Mouse (Mus musculus) liver, embryonic 14.5 days (tissue): ENCODE data around the gene L1cam. TPM values are rescaled to one million over a fixed set of nuclear protein-coding genes. Genes with fewer than 3 reads are reported as not detected.

Source experiments
- ATAC-seq: fragments of 200-750 bp; cut with Nextera tagmentation; 2 replicates; pipeline ENCODE4 v1.8.0; 2017; ENCODE audit warnings: moderate number of reproducible peaks, mild to moderate bottlenecking, moderate library complexity; ENCODE audit not compliant: insufficient read depth
- DNase-seq, 3 experiments: peaks; one replicate each; pipeline ENCODE4 v3.0.0-alpha.2; 2012 to 2013; ENCODE audit warnings: low read depth in 3 of 3, low spot score in 3 of 3
- H3K27ac ChIP-seq: fragments of 300-500 bp; sonication (generic); 2 replicates; pipeline ENCODE4 v1.5.1; 2014; ENCODE audit warnings: moderate library complexity, mild to moderate bottlenecking, control low read depth, inconsistent platforms
- H3K27me3 ChIP-seq: fragments of 300-500 bp; sonication (generic); 2 replicates; pipeline ENCODE4 v1.6.1; 2014; ENCODE audit warnings: mild to moderate bottlenecking, low read length, moderate library complexity; ENCODE audit not compliant: control insufficient read depth, insufficient read depth
- H3K36me3 ChIP-seq: fragments of 300-500 bp; sonication (generic); replicated peaks from 2 replicates; pipeline ENCODE4 v1.6.1; 2014; ENCODE audit warnings: low read depth; ENCODE audit not compliant: control insufficient read depth, insufficient read depth
- H3K4me1 ChIP-seq, 2 experiments: fragments of 200-500 bp in 1 of 2; fragments of 300-500 bp in 1 of 2; sonication (generic) in 1 of 2; replicated peaks; 2 replicates each; pipeline ENCODE4 v1.6.1; 2012 to 2014; ENCODE audit warnings: antibody characterized with exemption in 1 of 2, inconsistent platforms in 1 of 2, low read length in 1 of 2; ENCODE audit not compliant: control insufficient read depth in 2 of 2, insufficient read depth in 2 of 2
- H3K4me2 ChIP-seq: fragments of 300-500 bp; sonication (generic); 2 replicates; pipeline ENCODE4 v1.6.1; 2014; ENCODE audit warnings: low read depth, mild to moderate bottlenecking, control low read depth, moderate library complexity
- H3K4me3 ChIP-seq, 2 experiments: fragments of 200-500 bp in 1 of 2; fragments of 300-500 bp in 1 of 2; sonication (generic) in 1 of 2; 2 replicates each; pipeline ENCODE4 v1.5.1; 2012 to 2014; ENCODE audit warnings: low read depth in 2 of 2, low read length in 2 of 2, mild to moderate bottlenecking in 2 of 2, control low read depth in 1 of 2, inconsistent platforms in 1 of 2, moderate library complexity in 1 of 2; ENCODE audit not compliant: insufficient read depth in 1 of 2
- H3K9ac ChIP-seq: fragments of 300-500 bp; sonication (generic); replicated peaks from 2 replicates; pipeline ENCODE4 v1.6.1; 2014; ENCODE audit warnings: mild to moderate bottlenecking, control low read depth, moderate library complexity
- H3K9me3 ChIP-seq: fragments of 300-500 bp; sonication (generic); 2 replicates; pipeline ENCODE4 v1.6.1; 2016; ENCODE audit warnings: low read length, mixed read lengths; ENCODE audit not compliant: control insufficient read depth
- CTCF ChIP-seq: IDR thresholded peaks from 2 replicates; pipeline ENCODE4 v1.5.1; 2016; ENCODE audit warnings: antibody characterized with exemption, low read depth, control low read depth
- EP300 ChIP-seq: IDR thresholded peaks from 2 replicates; pipeline ENCODE4 v1.6.1; 2016; ENCODE audit warnings: antibody characterized with exemption, low read depth
- WGBS: fragments of 180-500 bp; shearing (Covaris S2); extraction: QIAGEN DNeasy Blood & Tissue Kit; methylation state at CpG from one replicate; pipeline ENCODE4 v1.1.7; 2014; ENCODE audit not compliant: insufficient replicate concordance; 5-methylcytosine and 5-hydroxymethylcytosine counted together
- polyA plus RNA-seq, 2 experiments: library from polyadenylated mRNA; depleted of rRNA in 1 of 2; stranded (reverse) in 1 of 2; unstranded in 1 of 2; fragments of >200 nt; fragmentation: Nextera tagmentation in 1 of 2; extraction: Ambion mirVana in 1 of 2; gene quantifications; 2 replicates each; pipeline versions ENCODE4 v1.2.1 to v1.2.3; 2012 to 2014

The L1cam gene
- polyA plus RNA-seq, 2 experiments: 0.18 to 0.20 TPM

DNA sequence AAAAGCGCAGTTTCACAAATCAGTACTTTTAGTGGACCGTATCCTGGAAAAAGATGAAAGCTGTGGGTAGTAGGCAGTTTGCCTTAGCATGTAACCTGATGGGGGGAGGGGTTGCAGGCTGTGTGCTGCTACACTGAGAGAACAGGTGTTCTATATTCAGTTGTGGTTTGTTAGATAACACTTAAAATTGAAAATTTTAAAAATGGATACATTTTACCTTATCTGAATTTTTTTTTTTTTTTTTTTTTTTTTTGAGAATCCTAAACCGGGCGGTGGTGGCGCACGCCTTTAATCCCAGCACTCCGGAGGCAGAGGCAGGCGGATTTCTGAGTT lies 26.6 kb upstream of the L1cam start:
- H3K9me3 ChIP-seq: no peaks in the 10 kb centered on the region
- peak overlapping the region; percentile 61 for H3K9ac ChIP-seq
- no peak for DNase-seq
- peak overlapping the region; percentile 46 for H3K27ac ChIP-seq
- H3K4me3 ChIP-seq: peak overlapping the region; percentile 69 to 73
- H3K27me3 ChIP-seq: no peaks in the 10 kb centered on the region
- peaks cover 0 to 3% of the 10 kb centered on the region in 2 experiments; a peak in 1 of 4 replicates for H3K4me1 ChIP-seq
- H3K36me3 ChIP-seq: no peaks in the 10 kb centered on the region; the same call in 1 of the 2 replicates
- ATAC-seq: no peak
- WGBS: 65% methylated on average over 8 of the region's 8 CpGs
- TF ChIP-seq EP300 (no peak), CTCF (no peak)
- H3K4me2 ChIP-seq: peak overlapping the region; percentile 86

DNA sequence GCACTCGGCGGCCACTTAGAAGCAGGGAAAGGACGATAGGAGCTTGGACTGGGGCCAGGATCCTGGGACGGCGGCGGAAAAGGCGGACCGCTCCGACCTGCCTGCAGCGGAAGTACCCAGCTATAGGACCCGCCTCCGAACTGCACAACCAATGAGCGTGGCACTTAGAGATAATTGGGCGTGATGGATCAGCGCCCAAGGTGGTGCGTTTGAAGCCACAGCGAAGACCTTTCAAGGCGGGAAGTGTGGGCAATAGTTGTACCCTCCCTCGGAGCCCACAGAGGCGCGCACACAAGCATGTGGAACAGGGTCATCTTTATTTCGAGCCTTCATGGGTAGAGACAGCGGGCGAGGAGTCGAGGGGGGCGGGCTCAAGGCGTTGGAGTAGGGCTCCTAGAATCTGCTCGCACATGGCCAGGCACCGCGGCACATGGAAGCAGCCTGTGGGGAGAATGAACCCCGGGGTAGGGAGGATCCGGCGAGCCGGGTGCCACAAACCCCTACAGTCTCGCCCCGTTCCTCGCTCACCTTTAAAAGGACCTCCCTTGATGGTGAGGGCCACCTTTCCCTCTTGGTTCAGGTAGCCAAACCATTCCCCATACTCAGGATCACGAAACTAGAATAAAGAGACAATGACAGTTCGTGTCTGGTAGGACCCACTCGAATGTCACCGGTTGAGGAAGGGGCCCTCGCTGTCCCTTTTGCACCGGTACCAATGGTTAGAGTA lies 26.1 kb upstream of the L1cam start, which contains the start of the genes Arhgap4 and Naa10:
Gene Arhgap4 (minus strand): TSS at position 48 of the 727 bp plus-strand sequence.
Gene Naa10 (minus strand): TSS at position 122 of the 727 bp plus-strand sequence.
- Histone ChIP-seq H3K27ac (peak within 1 kb of the TSS; percentile 46), H3K36me3 (no peaks in the 10 kb centered on the region; the same call in 1 of the 2 replicates), H3K27me3 (no peaks in the 10 kb centered on the region), H3K4me1 (peaks cover 0 to 3% of the 10 kb centered on the region in 2 experiments; a peak in 1 of 4 replicates), H3K9ac (peak within 1 kb of the TSS; percentile 77), H3K4me3 (peak within 1 kb of the TSS; percentile 73 to 79), H3K4me2 (peak within 1 kb of the TSS; percentile 86), H3K9me3 (no peaks in the 10 kb centered on the region)
- TF ChIP-seq CTCF: no peak
- no peak for TF ChIP-seq EP300
- peak; percentile 98 for ATAC-seq
- 7% methylated on average over 43 of the region's 43 CpGs for WGBS
- peak; percentile 73 to 76 (median 74) for DNase-seq

DNA sequence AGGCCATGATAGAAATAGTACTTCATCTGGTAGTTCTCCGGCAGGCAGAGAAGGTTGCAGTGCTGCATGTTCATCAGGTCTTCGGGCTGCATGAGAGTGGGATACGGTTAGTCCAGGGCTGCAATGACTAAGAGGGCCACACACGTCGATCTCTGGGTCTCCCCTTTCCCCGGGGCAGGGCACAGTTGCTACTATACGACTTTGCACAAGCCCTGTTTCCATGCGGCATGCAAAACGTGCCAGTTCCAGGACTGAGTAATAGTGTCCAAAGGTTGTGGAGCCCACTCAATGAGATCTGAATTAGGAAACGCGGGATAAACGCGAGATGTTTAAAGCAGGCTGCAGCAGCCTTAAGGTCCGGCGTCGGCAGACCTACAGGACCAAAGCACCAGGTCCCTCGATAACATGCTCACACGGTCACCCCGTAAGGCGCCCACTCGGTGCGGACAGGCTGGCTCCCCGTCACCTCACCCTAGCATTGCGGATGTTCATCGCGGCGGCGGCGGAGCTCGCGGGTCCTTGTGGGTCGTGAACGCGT lies 25.4 kb upstream of the L1cam start:
- Histone ChIP-seq H3K9ac (peak overlapping the region; percentile 77), H3K9me3 (no peaks in the 10 kb centered on the region), H3K4me1 (peaks cover 0 to 3% of the 10 kb centered on the region in 2 experiments; a peak in 1 of 4 replicates), H3K27ac (peak overlapping the region; percentile 41), H3K27me3 (no peaks in the 10 kb centered on the region), H3K4me2 (peak overlapping the region; percentile 77), H3K36me3 (no peaks in the 10 kb centered on the region; the same call in 1 of the 2 replicates), H3K4me3 (peak overlapping the region; percentile 73 to 79)
- peak; percentile 12; the same call in 1 of the 2 replicates for ATAC-seq
- 9% methylated on average over 34 of the region's 34 CpGs for WGBS
- TF ChIP-seq EP300 (no peak), CTCF (no peak)
- no peak for DNase-seq

DNA sequence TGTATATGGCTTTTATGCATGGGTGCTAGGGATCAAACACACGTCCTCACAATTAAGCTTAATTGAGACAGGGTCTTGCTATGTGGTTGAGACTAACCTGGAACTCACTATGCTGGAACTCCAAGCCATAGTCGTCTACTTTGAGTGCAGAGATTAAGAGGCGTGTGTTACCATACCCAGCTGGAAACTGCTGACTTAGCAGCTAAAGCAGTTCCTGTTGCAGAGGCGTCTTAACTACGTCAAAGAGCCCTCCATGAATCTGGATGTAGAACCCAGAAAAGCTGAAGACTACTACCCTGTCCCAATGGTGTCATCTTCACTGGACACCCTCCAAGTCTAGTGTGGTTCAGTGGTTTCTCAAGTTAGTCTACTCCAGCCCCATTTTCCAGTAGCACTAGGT lies 22.7 kb upstream of the L1cam start:
- Histone ChIP-seq H3K27ac (no peak overlapping the region), H3K27me3 (no peaks in the 10 kb centered on the region), H3K4me2 (no peak overlapping the region), H3K4me1 (peaks cover 2 to 15% of the 10 kb centered on the region in 2 experiments; a peak in 2 of 4 replicates), H3K36me3 (no peaks in the 10 kb centered on the region; the same call in 1 of the 2 replicates), H3K9me3 (no peaks in the 10 kb centered on the region), H3K4me3 (no peak overlapping the region), H3K9ac (no peak overlapping the region)
- no peak for TF ChIP-seq EP300
- no peak for TF ChIP-seq CTCF
- DNase-seq (no peak), ATAC-seq (no peak)
- 65% methylated on average over 5 of the region's 5 CpGs for WGBS

DNA sequence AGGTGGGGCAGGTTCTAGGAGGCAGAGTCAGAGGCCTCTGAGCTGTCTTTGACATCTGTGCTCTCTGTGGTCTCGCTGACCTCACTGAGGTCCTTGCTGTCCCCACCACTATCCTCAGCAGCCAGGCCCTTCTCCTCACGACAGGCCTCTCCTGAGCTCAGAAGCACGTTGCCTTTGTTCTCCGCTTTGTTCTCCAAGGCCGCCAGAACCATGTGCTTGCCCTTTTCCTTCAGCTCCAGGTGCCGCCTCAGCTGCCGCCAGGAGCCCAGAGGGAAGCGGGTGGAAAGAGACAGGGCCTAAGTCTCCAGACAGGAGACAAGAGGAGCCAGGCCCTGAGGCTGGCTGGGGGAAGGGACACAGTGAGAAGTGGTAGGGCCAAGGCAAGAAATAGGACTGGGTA lies 21.0 kb upstream of the L1cam start:
- H3K27me3 ChIP-seq: no peaks in the 10 kb centered on the region
- no peak overlapping the region for H3K4me2 ChIP-seq
- no peaks in the 10 kb centered on the region for H3K9me3 ChIP-seq
- no peak overlapping the region for H3K27ac ChIP-seq
- H3K4me1 ChIP-seq: peaks cover 2 to 15% of the 10 kb centered on the region in 2 experiments; a peak in 2 of 4 replicates
- ATAC-seq: no peak
- WGBS: 67% methylated on average over 8 of the region's 8 CpGs
- TF ChIP-seq EP300: no peak
- TF ChIP-seq CTCF: no peak
- DNase-seq: no peak
- H3K36me3 ChIP-seq: no peaks in the 10 kb centered on the region; the same call in 1 of the 2 replicates
- no peak overlapping the region for H3K4me3 ChIP-seq
- no peak overlapping the region for H3K9ac ChIP-seq
